Mouse (Mus musculus) stomach, embryonic 14.5 days (tissue): ENCODE results near the gene Dip2b. TPM values are rescaled to one million over a fixed set of nuclear protein-coding genes. Genes with fewer than 3 reads are reported as not detected.

Source experiments
- ATAC-seq: fragments of 200-750 bp; cut with Nextera tagmentation; 2 replicates; pipeline ENCODE4 v1.8.0; 2017; ENCODE audit warnings: low read depth, moderate TSS enrichment; ENCODE audit not compliant: insufficient number of reproducible peaks, insufficient read depth, low FRiP score
- H3K27ac ChIP-seq: fragments of 300-500 bp; sonication (generic); 2 replicates; pipeline ENCODE4 v1.5.1; 2014; ENCODE audit warnings: mild to moderate bottlenecking, low read length, moderate library complexity, mixed read lengths
- H3K27me3 ChIP-seq: fragments of 300-500 bp; sonication (generic); 2 replicates; pipeline ENCODE4 v1.6.1; 2014; ENCODE audit warnings: low read length, control low read depth, mixed read lengths; ENCODE audit not compliant: control insufficient read depth, insufficient read depth
- H3K36me3 ChIP-seq: fragments of 300-500 bp; sonication (generic); 2 replicates; pipeline ENCODE4 v1.6.1; 2014; ENCODE audit warnings: mild to moderate bottlenecking, control low read depth, low read length, moderate library complexity, mixed read lengths; ENCODE audit not compliant: control insufficient read depth, insufficient read depth
- H3K4me1 ChIP-seq: fragments of 300-500 bp; sonication (generic); 2 replicates; pipeline ENCODE4 v1.6.1; 2014; ENCODE audit warnings: low read length, control low read depth, mixed read lengths; ENCODE audit not compliant: control insufficient read depth, insufficient read depth
- H3K4me2 ChIP-seq: fragments of 300-500 bp; sonication (generic); replicated peaks from 2 replicates; pipeline ENCODE4 v1.6.1; 2014; ENCODE audit warnings: low read depth, low read length, control low read depth
- H3K4me3 ChIP-seq: fragments of 300-500 bp; sonication (generic); 2 replicates; pipeline ENCODE4 v1.5.1; 2014; ENCODE audit warnings: low read depth, low read length, control low read depth
- H3K9ac ChIP-seq: fragments of 300-500 bp; sonication (generic); replicated peaks from 2 replicates; pipeline ENCODE4 v1.6.1; 2014; ENCODE audit warnings: low read depth, mild to moderate bottlenecking, control low read depth, low read length, moderate library complexity, mixed read lengths
- H3K9me3 ChIP-seq: fragments of 300-500 bp; sonication (generic); 2 replicates; pipeline ENCODE4 v1.6.1; 2016; ENCODE audit warnings: low read depth, low read length, control low read depth; ENCODE audit not compliant: control insufficient read depth
- WGBS: fragments of 180-500 bp; shearing (Covaris S2); extraction: QIAGEN DNeasy Blood & Tissue Kit; methylation state at CpG from one replicate; pipeline ENCODE4 v1.1.7; 2014; 5-methylcytosine and 5-hydroxymethylcytosine counted together
- polyA plus RNA-seq: library from polyadenylated mRNA; unstranded; fragments of >200 nt; fragmentation: Nextera tagmentation; extraction: Ambion mirVana; gene quantifications from 2 replicates; pipeline ENCODE4 v1.2.1, GENCODE M21; 2014

The Dip2b gene
- polyA plus RNA-seq, 1 experiment from 2014 or later, result 18.2 TPM

- Histone ChIP-seq H3K36me3 (peaks cover 35% of the 10 kb centered on the region), H3K27ac (no peak overlapping the region), H3K9me3 (no peaks in the 10 kb centered on the region), H3K4me2 (no peak overlapping the region), H3K27me3 (no peaks in the 10 kb centered on the region), H3K4me3 (no peak overlapping the region), H3K4me1 (0 out of 2 replicates have a peak, but pooled peaks cover 2% of the 10 kb centered on the region), H3K9ac (no peak overlapping the region)
- ATAC-seq, result no peak
- 85% methylated on average over 5 of the region's 5 CpGs for WGBS
Measured at GRCm38 (mm10) chr15:100184821-100185496, 146.5 kb downstream of the Dip2b start.

GRCm38 (mm10) chr15:100186234-100186633 is 147.8 kb downstream of the Dip2b start:
- Histone ChIP-seq H3K27me3 (no peaks in the 10 kb centered on the region), H3K36me3 (peaks cover 29% of the 10 kb centered on the region), H3K27ac (no peak overlapping the region), H3K9me3 (no peaks in the 10 kb centered on the region), H3K4me3 (no peak overlapping the region), H3K9ac (no peak overlapping the region), H3K4me2 (no peak overlapping the region), H3K4me1 (0 out of 2 replicates have a peak, but pooled peaks cover 2% of the 10 kb centered on the region)
- ATAC-seq, result no peak
- 83% methylated on average over 9 of the region's 9 CpGs for WGBS

GRCm38 (mm10) chr15:100186882-100187672 is 148.6 kb downstream of the Dip2b start:
- no peaks in the 10 kb centered on the region for H3K27me3 ChIP-seq
- peaks cover 30% of the 10 kb centered on the region for H3K36me3 ChIP-seq
- 92% methylated on average over 8 of the region's 8 CpGs for WGBS
- ATAC-seq, result no peak
- no peak overlapping the region for H3K27ac ChIP-seq
- no peaks in the 10 kb centered on the region for H3K9me3 ChIP-seq
- H3K4me2 ChIP-seq, result no peak overlapping the region
- H3K9ac ChIP-seq, result no peak overlapping the region
- 0 out of 2 replicates have a peak, but pooled peaks cover 2% of the 10 kb centered on the region for H3K4me1 ChIP-seq
- no peak overlapping the region for H3K4me3 ChIP-seq

- Histone ChIP-seq H3K9me3 (no peaks in the 10 kb centered on the region), H3K36me3 (peaks cover 32% of the 10 kb centered on the region), H3K9ac (no peak overlapping the region), H3K4me3 (no peak overlapping the region), H3K27me3 (no peaks in the 10 kb centered on the region), H3K4me2 (no peak overlapping the region), H3K4me1 (0 out of 2 replicates have a peak, but pooled peaks cover 2% of the 10 kb centered on the region), H3K27ac (no peak overlapping the region)
- WGBS, result 66% methylated on average over 5 of the region's 5 CpGs
- no peak for ATAC-seq
Measured at GRCm38 (mm10) chr15:100188542-100188941, 150.1 kb downstream of the Dip2b start.

- Histone ChIP-seq H3K4me2 (no peak overlapping the region), H3K4me1 (0 out of 2 replicates have a peak, but pooled peaks cover 2% of the 10 kb centered on the region), H3K4me3 (no peak overlapping the region), H3K36me3 (peaks cover 34% of the 10 kb centered on the region), H3K9ac (no peak overlapping the region), H3K27ac (peak overlapping the region; percentile 33; the same call in 1 of the 2 replicates), H3K27me3 (no peaks in the 10 kb centered on the region), H3K9me3 (no peaks in the 10 kb centered on the region)
- WGBS, result 45% methylated on average over 14 of the region's 14 CpGs
- no peak for ATAC-seq
Measured at GRCm38 (mm10) chr15:100188962-100189404, 150.5 kb downstream of the Dip2b start.

GRCm38 (mm10) chr15:100190083-100190482 is 151.6 kb downstream of the Dip2b start:
- no peaks in the 10 kb centered on the region for H3K9me3 ChIP-seq
- 0 out of 2 replicates have a peak, but pooled peaks cover 2% of the 10 kb centered on the region for H3K4me1 ChIP-seq
- H3K36me3 ChIP-seq, result peaks cover 41% of the 10 kb centered on the region
- H3K4me3 ChIP-seq, result no peak overlapping the region
- no peak overlapping the region for H3K9ac ChIP-seq
- no peak for ATAC-seq
- whole genome bisulfite sequencing, result 89% methylated on average over 5 of the region's 5 CpGs
- no peak overlapping the region for H3K4me2 ChIP-seq
- H3K27me3 ChIP-seq, result no peaks in the 10 kb centered on the region
- H3K27ac ChIP-seq, result no peak overlapping the region

GRCm38 (mm10) chr15:100198983-100199745 is 160.7 kb downstream of the Dip2b start:
- H3K4me1 ChIP-seq, result no peaks in the 10 kb centered on the region
- peaks cover 47% of the 10 kb centered on the region for H3K36me3 ChIP-seq
- H3K27ac ChIP-seq, result no peak overlapping the region
- no peak overlapping the region for H3K9ac ChIP-seq
- no peaks in the 10 kb centered on the region for H3K9me3 ChIP-seq
- ATAC-seq, result no peak
- whole genome bisulfite sequencing, result 88% methylated on average over 11 of the region's 11 CpGs
- no peak overlapping the region for H3K4me3 ChIP-seq
- no peaks in the 10 kb centered on the region for H3K27me3 ChIP-seq
- H3K4me2 ChIP-seq, result no peak overlapping the region

GRCm38 (mm10) chr15:100199790-100200189 is 161.3 kb downstream of the Dip2b start:
- Histone ChIP-seq H3K4me3 (no peak overlapping the region), H3K27ac (no peak overlapping the region), H3K9ac (no peak overlapping the region), H3K4me1 (peaks cover 3% of the 10 kb centered on the region; the same call in 1 of the 2 replicates), H3K4me2 (no peak overlapping the region), H3K9me3 (no peaks in the 10 kb centered on the region), H3K27me3 (no peaks in the 10 kb centered on the region), H3K36me3 (peaks cover 41% of the 10 kb centered on the region)
- no peak for ATAC-seq
- WGBS, result 72% methylated on average over 3 of the region's 3 CpGs
